Mouse (Mus musculus) liver, adult 2 months (tissue): Measurements from ENCODE around the gene Fv1.

ENCODE experiments used
- CTCF ChIP-seq: fragments of 200-500 bp; IDR thresholded peaks from 2 replicates; pipeline ENCODE4 v1.5.1; 2011; ENCODE audit warnings: low read depth, low read length, control low read depth
- POLR2A ChIP-seq: fragments of 200-500 bp; IDR thresholded peaks from 2 replicates; pipeline ENCODE4 v1.6.1; 2011; ENCODE audit warnings: low read length, control low read depth; ENCODE audit not compliant: insufficient read depth; ENCODE audit errors: extremely low read depth

GRCm38 (mm10) chr4:147847614-147848583, 20.9 kb upstream of the Fv1 start, which contains the start of gene Zfp933:
- TF ChIP-seq POLR2A (no peak), CTCF (no peak)
